Mouse (Mus musculus) forebrain, postnatal 0 days (tissue): ENCODE data around the gene Sox9. TPM values are rescaled to one million over a fixed set of nuclear protein-coding genes. Genes with fewer than 3 reads are reported as not detected.

Experiments
- ATAC-seq: fragments of 200-750 bp; cut with Nextera tagmentation; 2 replicates; pipeline ENCODE4 v1.8.0; 2017; ENCODE audit warnings: mild to moderate bottlenecking, moderate library complexity
- DNase-seq: peaks from one replicate; pipeline ENCODE4 v3.0.0-alpha.2; 2015
- H3K27ac ChIP-seq: fragments of 300-500 bp; sonication (generic); 2 replicates; pipeline ENCODE4 v1.5.1; 2014; ENCODE audit warnings: low read depth, mild to moderate bottlenecking, antibody characterized with exemption, low read length, moderate library complexity, mixed read lengths
- H3K27me3 ChIP-seq: fragments of 300-500 bp; sonication (generic); 2 replicates; pipeline ENCODE4 v1.6.1; 2014; ENCODE audit warnings: mild to moderate bottlenecking, low read length, mixed read lengths; ENCODE audit not compliant: insufficient read depth
- H3K36me3 ChIP-seq: fragments of 300-500 bp; sonication (generic); 2 replicates; pipeline ENCODE4 v1.6.1; 2014; ENCODE audit warnings: mild to moderate bottlenecking, moderate library complexity; ENCODE audit not compliant: insufficient read depth
- H3K4me1 ChIP-seq: fragments of 300-500 bp; sonication (generic); 2 replicates; pipeline ENCODE4 v1.6.1; 2014; ENCODE audit warnings: antibody characterized with exemption; ENCODE audit not compliant: insufficient read depth
- H3K4me2 ChIP-seq: fragments of 300-500 bp; sonication (generic); 2 replicates; pipeline ENCODE4 v1.6.1; 2014; ENCODE audit warnings: low read depth, mild to moderate bottlenecking, moderate library complexity
- H3K4me3 ChIP-seq: fragments of 300-500 bp; sonication (generic); 2 replicates; pipeline ENCODE4 v1.5.1; 2014; ENCODE audit warnings: low read depth, low read length, mixed read lengths
- H3K9ac ChIP-seq: fragments of 300-500 bp; sonication (generic); 2 replicates; pipeline ENCODE4 v1.6.1; 2014; ENCODE audit warnings: mild to moderate bottlenecking
- H3K9me3 ChIP-seq: fragments of 300-500 bp; sonication (generic); 2 replicates; pipeline ENCODE4 v1.6.1; 2016; ENCODE audit warnings: low read length
- CTCF ChIP-seq: sonication (generic); IDR thresholded peaks from 2 replicates; pipeline ENCODE4 v1.5.1; 2016; ENCODE audit warnings: antibody characterized with exemption, control low read depth, low read depth
- WGBS: fragments of 180-500 bp; shearing (Covaris S2); extraction: QIAGEN DNeasy Blood & Tissue Kit; methylation state at CpG from one replicate; pipeline ENCODE4 v1.1.7; 2014; 5-methylcytosine and 5-hydroxymethylcytosine counted together
- polyA plus RNA-seq: library from polyadenylated mRNA; unstranded; fragments of >200 nt; fragmentation: Nextera tagmentation; extraction: Ambion mirVana; gene quantifications from 2 replicates; pipeline ENCODE4 v1.2.1, GENCODE M21; 2015
- total RNA-seq: library from RNA; depleted of rRNA; stranded (reverse); fragments of >200 nt; gene quantifications from 2 replicates; pipeline ENCODE4 v1.2.3, GENCODE M21; 2014

The Sox9 gene
- total and polyA plus RNA-seq, 2 experiments from 2014 or later: 6.1 to 46.6 TPM

- no peak overlapping the region for H3K4me2 ChIP-seq
- 31% methylated on average over 14 of the region's 14 CpGs for WGBS
- H3K4me3 ChIP-seq: no peak overlapping the region
- ATAC-seq (peak; percentile 84), DNase-seq (peak; percentile 55)
- H3K9ac ChIP-seq: no peak overlapping the region
- H3K4me1 ChIP-seq: peaks cover 3% of the 10 kb centered on the region; the same call in 1 of the 2 replicates
- 0 out of 2 replicates have a peak overlapping the region, but pooled peaks have one; percentile 40 for H3K27ac ChIP-seq
- no peak for TF ChIP-seq CTCF
- no peaks in the 10 kb centered on the region for H3K9me3 ChIP-seq
- H3K27me3 ChIP-seq: no peaks in the 10 kb centered on the region
- no peaks in the 10 kb centered on the region for H3K36me3 ChIP-seq
Observed at GRCm38 (mm10) chr11:112817829-112818650, 36.0 kb downstream of the Sox9 start.

DNA sequence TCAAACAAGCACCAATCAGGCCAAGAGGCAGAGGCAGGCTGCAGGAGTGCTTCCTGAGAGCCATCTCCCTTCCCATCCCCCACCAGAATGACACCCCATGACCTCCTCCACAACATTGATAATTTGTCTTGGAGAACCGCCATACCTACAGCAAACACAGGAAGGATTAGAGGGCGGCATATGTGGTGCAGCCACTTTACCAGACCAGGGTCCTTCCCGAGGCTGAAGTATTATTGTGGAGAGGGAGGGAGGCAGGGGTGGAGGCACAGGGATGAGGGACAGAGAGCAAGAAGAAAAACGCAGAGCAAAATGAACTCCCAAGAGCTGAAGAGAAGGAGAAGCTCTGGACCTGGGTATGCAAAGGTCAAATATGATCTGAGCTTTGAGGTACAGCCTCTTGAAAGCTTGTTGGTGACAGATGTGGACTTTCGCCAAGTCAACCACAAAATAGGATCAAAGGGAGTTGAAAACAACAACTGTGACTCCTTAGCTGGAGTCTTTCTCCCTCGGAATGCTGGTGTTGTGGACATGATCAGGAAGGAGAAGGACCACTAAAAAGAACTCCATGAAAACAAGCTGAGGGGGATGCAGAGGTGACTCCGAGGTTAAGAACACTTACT lies 36.7 kb downstream of the Sox9 start:
- WGBS: 55% methylated on average over 7 of the region's 7 CpGs
- Histone ChIP-seq H3K4me2 (no peak overlapping the region), H3K9ac (no peak overlapping the region), H3K27ac (no peak overlapping the region), H3K4me3 (no peak overlapping the region), H3K4me1 (peaks cover 3% of the 10 kb centered on the region; the same call in 1 of the 2 replicates), H3K9me3 (no peaks in the 10 kb centered on the region), H3K36me3 (no peaks in the 10 kb centered on the region), H3K27me3 (no peaks in the 10 kb centered on the region)
- no peak; the same call in 1 of the 2 replicates for ATAC-seq
- no peak for DNase-seq
- TF ChIP-seq CTCF: no peak

GRCm38 (mm10) chr11:112821536-112821935 lies 39.5 kb downstream of the Sox9 start:
- no peak overlapping the region for H3K27ac ChIP-seq
- H3K4me2 ChIP-seq: no peak overlapping the region
- ATAC-seq (no peak), DNase-seq (no peak)
- TF ChIP-seq CTCF: no peak
- peaks cover 3% of the 10 kb centered on the region; the same call in 1 of the 2 replicates for H3K4me1 ChIP-seq
- no peak overlapping the region for H3K9ac ChIP-seq
- H3K9me3 ChIP-seq: no peaks in the 10 kb centered on the region
- no peaks in the 10 kb centered on the region for H3K27me3 ChIP-seq
- H3K4me3 ChIP-seq: no peak overlapping the region
- H3K36me3 ChIP-seq: no peaks in the 10 kb centered on the region
- 78% methylated on average over 2 of the region's 2 CpGs for WGBS

DNA sequence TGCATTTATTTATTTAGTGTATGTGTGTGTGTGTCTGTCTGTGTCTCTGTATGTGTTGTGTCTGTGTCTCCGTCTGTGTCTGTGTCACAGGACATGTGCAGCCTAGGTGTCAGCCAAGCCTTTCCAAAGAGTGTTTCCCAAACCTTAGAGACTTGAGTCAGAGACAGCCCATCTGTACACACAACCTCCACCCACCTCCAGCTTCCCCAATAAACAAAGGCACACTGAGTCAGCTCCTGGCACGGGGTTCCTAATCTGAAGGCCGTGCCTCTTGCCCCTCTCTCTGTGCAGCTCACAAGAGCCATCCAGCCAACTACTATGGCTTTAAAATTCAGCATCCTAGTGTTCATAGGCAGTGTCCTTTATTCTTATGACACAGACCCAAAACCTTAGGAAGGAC lies 42.1 kb downstream of the Sox9 start:
- H3K36me3 ChIP-seq: no peaks in the 10 kb centered on the region
- H3K9ac ChIP-seq: no peak overlapping the region
- H3K9me3 ChIP-seq: no peaks in the 10 kb centered on the region
- no peaks in the 10 kb centered on the region for H3K4me1 ChIP-seq
- ATAC-seq (no peak), DNase-seq (no peak)
- no peak overlapping the region for H3K4me2 ChIP-seq
- WGBS: 47% methylated on average over 3 of the region's 3 CpGs
- no peaks in the 10 kb centered on the region for H3K27me3 ChIP-seq
- H3K4me3 ChIP-seq: no peak overlapping the region
- TF ChIP-seq CTCF: no peak
- H3K27ac ChIP-seq: no peak overlapping the region

GRCm38 (mm10) chr11:112826193-112827043 lies 44.4 kb downstream of the Sox9 start:
- no peaks in the 10 kb centered on the region for H3K4me1 ChIP-seq
- H3K9me3 ChIP-seq: no peaks in the 10 kb centered on the region
- no peak overlapping the region for H3K4me2 ChIP-seq
- H3K9ac ChIP-seq: no peak overlapping the region
- H3K27me3 ChIP-seq: no peaks in the 10 kb centered on the region
- H3K36me3 ChIP-seq: no peaks in the 10 kb centered on the region
- no peak for TF ChIP-seq CTCF
- 70% methylated on average over 6 of the region's 6 CpGs for WGBS
- ATAC-seq (peak; percentile 29; the same call in 1 of the 2 replicates), DNase-seq (no peak)
- no peak overlapping the region for H3K27ac ChIP-seq
- no peak overlapping the region for H3K4me3 ChIP-seq

DNA sequence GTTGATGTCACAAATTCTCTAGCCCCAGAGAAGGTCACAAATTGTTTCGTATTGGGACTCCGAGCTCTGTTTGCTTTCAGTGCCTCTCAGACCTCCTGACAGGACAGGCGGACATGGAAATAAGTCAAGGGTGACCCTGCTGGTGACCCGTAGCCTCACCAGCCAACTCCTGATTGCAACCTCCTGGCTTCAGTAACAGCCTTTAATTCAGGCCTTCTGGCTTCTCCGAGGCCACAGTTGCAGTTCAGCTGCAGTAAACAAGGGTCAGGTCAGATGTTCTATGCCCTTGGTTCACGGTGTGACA lies 45.0 kb downstream of the Sox9 start:
- no peaks in the 10 kb centered on the region for H3K9me3 ChIP-seq
- H3K4me2 ChIP-seq: no peak overlapping the region
- H3K4me3 ChIP-seq: no peak overlapping the region
- ATAC-seq (no peak), DNase-seq (no peak)
- H3K27ac ChIP-seq: no peak overlapping the region
- no peak for TF ChIP-seq CTCF
- H3K27me3 ChIP-seq: no peaks in the 10 kb centered on the region
- H3K4me1 ChIP-seq: no peaks in the 10 kb centered on the region
- no peak overlapping the region for H3K9ac ChIP-seq
- WGBS: 69% methylated on average over 6 of the region's 6 CpGs
- H3K36me3 ChIP-seq: no peaks in the 10 kb centered on the region
